Mouse (Mus musculus) thymus, postnatal 0 days (tissue): ENCODE results near the gene Snu13. TPM values are rescaled to one million over a fixed set of nuclear protein-coding genes. Genes with fewer than 3 reads are reported as not detected.

Source experiments
- DNase-seq: peaks from one replicate; pipeline ENCODE4 v3.0.0-alpha.2; 2015; ENCODE audit warnings: low spot score
- polyA plus RNA-seq: library from polyadenylated mRNA; unstranded; fragments of >200 nt; fragmentation: Nextera tagmentation; extraction: Ambion mirVana; gene quantifications from 2 replicates; pipeline ENCODE4 v1.2.1, GENCODE M21; 2015

Gene Snu13
- 387 and 431 TPM in 2 replicates for polyA plus RNA-seq

- DNase-seq: peak; percentile 94
Measured at GRCm38 (mm10) chr15:82047080-82047883, at the start of gene Snu13. Snu13 (minus strand) TSS chr15:82047598.

- no peak for DNase-seq
Measured at GRCm38 (mm10) chr15:82091061-82091460, 43.7 kb upstream of the Snu13 start.

GRCm38 (mm10) chr15:82087266-82087665, 39.9 kb upstream of the Snu13 start:
- DNase-seq: peak; percentile 29

- DNase-seq: no peak
Measured at GRCm38 (mm10) chr15:82086131-82086530, 38.7 kb upstream of the Snu13 start.

GRCm38 (mm10) chr15:82085606-82086005, 38.2 kb upstream of the Snu13 start:
- no peak for DNase-seq

- DNase-seq: peak; percentile 77
Measured at GRCm38 (mm10) chr15:82081161-82081560, 33.8 kb upstream of the Snu13 start.

GRCm38 (mm10) chr15:82079883-82080282, 32.5 kb upstream of the Snu13 start:
- no peak for DNase-seq

- no peak for DNase-seq
Measured at GRCm38 (mm10) chr15:82073490-82073889, 26.1 kb upstream of the Snu13 start.

GRCm38 (mm10) chr15:82071816-82072469, 24.5 kb upstream of the Snu13 start:
- DNase-seq: no peak

- DNase-seq: no peak
Measured at GRCm38 (mm10) chr15:82069898-82070297, 22.5 kb upstream of the Snu13 start, which contains the start of gene Mei1. Mei1 (plus strand) TSS chr15:82069996.

- DNase-seq: peak; percentile 77
Measured at GRCm38 (mm10) chr15:82065511-82065910, 18.1 kb upstream of the Snu13 start.

- DNase-seq: no peak
Measured at GRCm38 (mm10) chr15:82063909-82064308, 16.5 kb upstream of the Snu13 start.

GRCm38 (mm10) chr15:82058719-82059201, 11.4 kb upstream of the Snu13 start, which contains the start of gene 4930407I10Rik:
4930407I10Rik (plus strand) TSS chr15:82059151.
- DNase-seq: no peak

- no peak for DNase-seq
Measured at GRCm38 (mm10) chr15:82052544-82052943, 5.1 kb upstream of the Snu13 start.

GRCm38 (mm10) chr15:82046246-82046891, 1.0 kb downstream of the Snu13 start:
- peak; percentile 34 for DNase-seq

- DNase-seq: peak; percentile 57
Measured at GRCm38 (mm10) chr15:82044166-82044784, 3.1 kb downstream of the Snu13 start.

GRCm38 (mm10) chr15:82040650-82041049, 6.7 kb downstream of the Snu13 start:
- DNase-seq: peak; percentile 84

GRCm38 (mm10) chr15:82035904-82036689, 11.3 kb downstream of the Snu13 start:
- peak; percentile 64 for DNase-seq

GRCm38 (mm10) chr15:82033762-82034161, 13.6 kb downstream of the Snu13 start, which contains the start of gene Desi1:
Desi1 (minus strand) TSS chr15:82033862.
- DNase-seq: no peak

GRCm38 (mm10) chr15:82032386-82032785, 15.0 kb downstream of the Snu13 start:
- peak; percentile 15 for DNase-seq
